Mouse (Mus musculus) olfactory bulb, adult 2 months (tissue): ENCODE measurements around the gene Exosc10. TPM values are rescaled to one million over a fixed set of nuclear protein-coding genes. Genes with fewer than 3 reads are reported as not detected.

Experiments used
- H3K27ac ChIP-seq: fragments of 200-500 bp; 2 replicates; pipeline ENCODE4 v1.5.1; 2012; ENCODE audit warnings: low read depth, low read length; ENCODE audit not compliant: insufficient read depth
- H3K4me1 ChIP-seq: fragments of 200-500 bp; 2 replicates; pipeline ENCODE4 v1.6.1; 2012; ENCODE audit warnings: low read length; ENCODE audit not compliant: control insufficient read depth, insufficient read depth
- H3K4me3 ChIP-seq: fragments of 200-500 bp; 2 replicates; pipeline ENCODE4 v1.5.1; 2012; ENCODE audit warnings: mild to moderate bottlenecking, low read depth, low read length, moderate library complexity; ENCODE audit not compliant: insufficient read depth
- CTCF ChIP-seq: fragments of 200-500 bp; IDR thresholded peaks from 2 replicates; pipeline ENCODE4 v1.5.1; 2012; ENCODE audit warnings: low read depth, mild to moderate bottlenecking, low read length, moderate library complexity; ENCODE audit not compliant: insufficient read depth
- POLR2A ChIP-seq: fragments of 200-500 bp; IDR thresholded peaks from 2 replicates; pipeline ENCODE4 v1.6.1; 2012; ENCODE audit warnings: mild to moderate bottlenecking, low read depth, low read length, moderate library complexity; ENCODE audit not compliant: insufficient read depth
- WGBS: fragments of 180-500 bp; shearing (Covaris S2); methylation state at CpG from one replicate; pipeline ENCODE4 v1.1.7; 2018; 5-methylcytosine and 5-hydroxymethylcytosine counted together
- polyA plus RNA-seq: library from polyadenylated mRNA; stranded (reverse); fragments of >200 nt; gene quantifications from 2 replicates; pipeline ENCODE4 v1.2.4, GENCODE M21; 2012; ENCODE audit warnings: low replicate concordance; ENCODE audit not compliant: missing spikeins, insufficient read depth, insufficient read length

Exosc10 gene
- polyA plus RNA-seq, 1 experiment = not detected

DNA sequence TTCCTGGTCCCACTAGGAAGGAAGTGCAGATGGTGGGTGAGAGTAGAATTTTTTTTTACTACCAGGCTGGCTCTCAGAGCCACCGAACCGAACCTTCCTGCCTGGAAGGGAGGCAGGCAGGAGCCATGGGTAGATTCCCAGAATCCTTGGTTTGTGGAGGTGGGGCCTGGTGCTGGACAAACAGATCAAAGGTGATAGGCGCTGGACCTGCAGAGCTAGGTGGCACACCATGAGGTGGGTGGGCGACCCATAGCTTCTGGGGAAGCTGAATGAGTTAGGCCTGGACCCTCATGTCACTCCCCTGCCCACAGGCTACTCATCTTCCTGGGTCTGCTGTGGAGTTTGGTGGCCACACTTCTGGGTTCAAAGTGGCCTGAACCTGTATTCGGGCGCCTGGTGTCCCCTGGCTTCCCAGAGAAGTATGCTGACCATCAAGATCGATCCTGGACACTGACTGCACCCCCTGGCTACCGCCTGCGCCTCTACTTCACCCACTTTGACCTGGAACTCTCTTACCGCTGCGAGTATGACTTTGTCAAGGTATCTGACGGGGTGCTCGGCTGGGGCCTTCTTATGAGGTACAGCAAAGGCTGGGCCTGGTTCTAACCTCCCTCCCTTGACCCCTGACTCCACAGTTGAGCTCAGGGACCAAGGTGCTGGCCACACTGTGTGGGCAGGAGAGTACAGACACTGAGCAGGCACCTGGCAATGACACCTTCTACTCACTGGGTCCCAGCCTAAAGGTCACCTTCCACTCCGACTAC is 44.3 kb downstream of the Exosc10 start, which contains the start of gene Masp2:
Gene Masp2, plus strand, starts transcription at position 198 of the 764 bp plus-strand sequence.
- peaks cover 23% of the 10 kb centered on the region for H3K4me1 ChIP-seq
- WGBS = 89% methylated on average over 14 of the region's 14 CpGs
- H3K4me3 ChIP-seq = no peak within 1 kb of the TSS
- TF ChIP-seq CTCF = no peak
- H3K27ac ChIP-seq = no peak within 1 kb of the TSS

DNA sequence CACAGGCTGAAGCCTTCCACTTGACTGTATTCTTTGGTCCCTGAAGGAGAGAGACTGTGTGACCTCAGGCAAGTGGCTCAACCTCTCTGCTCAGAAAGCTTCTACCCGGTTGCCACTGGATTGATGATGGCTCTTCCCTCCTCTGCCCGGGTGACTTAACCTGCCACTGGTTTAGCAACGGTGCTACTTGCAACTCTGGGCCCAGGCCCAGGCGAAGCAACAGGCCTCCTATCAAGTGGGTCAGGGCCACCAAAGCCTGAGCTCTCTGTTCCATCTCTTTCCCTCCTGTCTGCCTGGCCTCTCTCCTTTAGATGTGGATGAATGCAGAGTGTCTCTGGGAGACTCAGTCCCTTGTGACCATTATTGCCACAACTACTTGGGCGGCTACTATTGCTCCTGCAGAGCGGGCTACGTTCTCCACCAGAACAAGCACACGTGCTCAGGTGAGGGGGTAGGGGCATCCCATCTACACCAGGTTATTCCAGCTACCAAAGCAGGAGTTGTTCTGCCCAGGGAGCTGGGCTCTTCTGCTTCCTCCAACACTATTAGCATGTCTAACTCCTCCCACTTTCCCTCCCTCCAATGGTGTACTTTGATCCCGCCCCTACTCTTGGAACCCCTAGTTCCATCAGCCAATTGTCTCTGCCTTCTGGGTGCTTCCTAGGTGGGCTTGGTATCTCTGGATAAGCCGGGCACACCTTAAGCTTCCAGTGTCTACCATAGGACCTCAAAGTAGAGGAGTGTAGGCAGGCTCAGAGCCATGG is 45.3 kb downstream of the Exosc10 start:
- peak overlapping the region; percentile 67 for H3K27ac ChIP-seq
- H3K4me3 ChIP-seq = no peak overlapping the region
- WGBS = 67% methylated on average over 10 of the region's 10 CpGs
- H3K4me1 ChIP-seq = peaks cover 23% of the 10 kb centered on the region
- no peak for TF ChIP-seq CTCF
- no peak for TF ChIP-seq POLR2A

DNA sequence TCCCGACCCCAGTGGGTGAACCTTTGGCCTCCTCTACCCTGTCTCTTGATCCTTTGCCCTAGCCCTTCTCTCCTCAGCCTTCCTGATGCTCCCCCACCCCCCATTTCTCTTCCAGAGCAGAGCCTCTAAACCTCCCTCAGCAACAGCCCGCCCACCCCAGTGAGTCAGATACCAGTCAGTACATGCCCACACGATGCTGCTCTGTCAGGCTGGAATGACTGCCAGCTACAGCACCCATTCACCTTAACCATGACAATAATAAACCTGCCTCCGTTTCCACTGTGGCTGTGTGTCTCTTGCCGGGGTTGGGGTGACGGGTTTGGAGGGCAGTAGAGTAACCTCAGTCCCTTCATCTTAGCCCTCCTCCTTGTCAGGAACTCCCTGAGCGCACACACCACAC is 45.9 kb downstream of the Exosc10 start:
- H3K27ac ChIP-seq = peak overlapping the region; percentile 67
- peaks cover 23% of the 10 kb centered on the region for H3K4me1 ChIP-seq
- no peak for TF ChIP-seq POLR2A
- no peak for TF ChIP-seq CTCF
- WGBS = 52% methylated on average over 7 of the region's 7 CpGs
- H3K4me3 ChIP-seq = no peak overlapping the region

DNA sequence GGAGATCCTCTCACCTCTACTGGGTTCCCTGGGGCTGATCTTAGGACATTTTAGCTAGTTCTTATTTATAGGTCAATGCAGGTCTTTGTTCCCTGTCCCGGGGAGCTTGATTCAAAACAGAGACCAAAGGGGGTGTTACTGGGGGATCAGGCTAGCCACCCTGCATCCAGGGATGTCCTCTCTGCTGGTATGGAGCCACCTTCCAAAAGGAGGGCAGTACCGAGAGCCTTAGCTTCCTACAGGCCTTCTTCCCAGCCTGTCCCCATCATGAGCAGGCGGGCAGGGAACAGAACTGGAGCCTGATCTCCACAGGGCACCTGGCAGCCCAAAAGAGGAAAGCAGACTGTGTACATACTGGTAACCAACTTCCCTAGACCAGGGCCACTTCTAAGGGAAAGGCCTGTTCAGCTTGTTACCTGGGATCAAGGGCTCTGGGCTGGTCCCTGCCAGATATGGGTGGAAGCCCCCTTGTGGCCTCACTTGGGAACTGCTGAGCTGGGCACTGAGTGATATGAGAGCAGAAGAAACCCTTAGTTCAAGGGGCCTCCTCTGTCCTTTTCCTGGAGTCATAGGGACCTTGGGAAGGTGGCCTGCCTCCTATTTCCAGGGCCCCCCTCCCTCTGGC is 46.4 kb downstream of the Exosc10 start:
- H3K27ac ChIP-seq = peak overlapping the region; percentile 54
- 77% methylated on average over 3 of the region's 3 CpGs for WGBS
- H3K4me1 ChIP-seq = peaks cover 23% of the 10 kb centered on the region
- TF ChIP-seq POLR2A = no peak
- peak; percentile 68 for TF ChIP-seq CTCF
- no peak overlapping the region for H3K4me3 ChIP-seq

DNA sequence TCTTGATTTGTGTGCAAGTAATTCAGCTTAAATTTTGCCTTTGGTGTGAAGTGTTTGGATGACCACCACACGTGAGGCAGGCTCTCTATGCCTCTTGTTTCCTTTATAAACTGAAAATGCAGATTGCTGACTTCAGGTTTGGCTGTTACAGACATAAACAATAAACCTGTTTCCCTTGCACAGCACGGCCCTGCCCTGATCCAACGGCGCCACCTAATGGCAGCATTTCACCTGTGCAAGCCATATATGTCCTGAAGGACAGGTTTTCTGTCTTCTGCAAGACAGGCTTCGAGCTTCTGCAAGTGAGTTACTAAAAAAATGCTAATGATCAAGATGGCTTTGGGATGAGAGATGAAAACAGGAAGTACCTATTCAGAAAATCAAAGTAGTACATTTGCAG is 49.5 kb downstream of the Exosc10 start:
- Histone ChIP-seq H3K4me3 (no peak overlapping the region), H3K4me1 (peaks cover 23% of the 10 kb centered on the region), H3K27ac (no peak overlapping the region)
- 21% methylated on average over 5 of the region's 5 CpGs for WGBS
- no peak for TF ChIP-seq POLR2A
- peak; percentile 47; the same call in 1 of the 2 replicates for TF ChIP-seq CTCF

DNA sequence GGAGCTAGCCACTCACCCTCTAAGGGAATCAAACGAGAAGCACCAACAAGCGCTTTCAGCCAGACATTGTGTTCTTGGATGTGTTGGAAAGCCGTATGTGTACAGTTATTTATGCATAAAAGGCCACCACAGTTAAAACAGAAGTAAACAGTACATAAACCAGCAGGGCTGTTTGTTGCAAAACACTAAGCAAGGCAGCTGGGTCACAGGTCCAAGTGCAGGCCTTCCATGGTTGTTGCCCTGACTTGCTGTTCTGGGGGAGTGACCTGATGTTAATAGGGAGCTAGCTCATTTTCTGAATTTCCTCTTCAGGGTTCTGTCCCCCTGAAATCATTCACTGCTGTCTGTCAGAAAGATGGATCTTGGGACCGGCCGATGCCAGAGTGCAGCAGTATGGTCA is 51.6 kb downstream of the Exosc10 start:
- no peak for TF ChIP-seq POLR2A
- TF ChIP-seq CTCF = no peak
- 83% methylated on average over 5 of the region's 5 CpGs for WGBS
- H3K4me1 ChIP-seq = peaks cover 2% of the 10 kb centered on the region; the same call in 1 of the 2 replicates
- H3K27ac ChIP-seq = no peak overlapping the region
- H3K4me3 ChIP-seq = no peak overlapping the region

DNA sequence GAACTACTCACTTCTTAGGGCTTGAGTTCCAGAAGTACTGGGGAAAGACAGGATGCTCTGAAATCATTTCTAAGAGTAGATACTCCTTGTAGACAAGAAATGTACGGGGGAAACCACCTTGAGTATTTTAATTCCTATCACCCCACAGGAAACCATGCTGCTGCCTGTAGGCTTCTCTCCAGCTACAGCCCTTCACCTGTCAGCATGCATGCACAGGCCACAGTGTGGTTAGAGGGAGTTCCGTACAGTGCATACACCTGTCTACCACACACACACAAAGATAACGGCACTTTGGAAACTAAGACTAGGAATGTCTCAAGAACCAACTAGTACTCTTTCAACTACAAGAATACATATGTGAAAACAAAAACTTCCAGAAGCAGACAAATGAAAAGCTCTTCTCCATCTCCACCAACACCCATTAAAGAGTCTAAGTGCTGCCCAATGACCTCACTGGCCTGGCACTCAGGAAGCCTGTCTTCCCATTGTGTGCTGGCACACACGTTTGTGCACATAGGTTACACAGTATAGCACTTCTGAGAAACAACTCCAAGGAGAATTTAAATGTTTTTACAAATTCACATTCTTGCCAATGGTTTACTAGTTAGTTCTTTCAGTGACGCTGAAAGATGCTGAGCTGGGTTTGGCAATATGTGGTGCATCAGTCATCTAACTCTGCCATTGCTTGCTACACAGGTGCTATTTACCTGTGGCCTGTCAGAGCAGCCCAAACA is 52.6 kb downstream of the Exosc10 start:
- Histone ChIP-seq H3K4me3 (no peak overlapping the region), H3K27ac (no peak overlapping the region), H3K4me1 (no peaks in the 10 kb centered on the region)
- 68% methylated on average over 5 of the region's 5 CpGs for WGBS
- TF ChIP-seq POLR2A (no peak), CTCF (no peak)

DNA sequence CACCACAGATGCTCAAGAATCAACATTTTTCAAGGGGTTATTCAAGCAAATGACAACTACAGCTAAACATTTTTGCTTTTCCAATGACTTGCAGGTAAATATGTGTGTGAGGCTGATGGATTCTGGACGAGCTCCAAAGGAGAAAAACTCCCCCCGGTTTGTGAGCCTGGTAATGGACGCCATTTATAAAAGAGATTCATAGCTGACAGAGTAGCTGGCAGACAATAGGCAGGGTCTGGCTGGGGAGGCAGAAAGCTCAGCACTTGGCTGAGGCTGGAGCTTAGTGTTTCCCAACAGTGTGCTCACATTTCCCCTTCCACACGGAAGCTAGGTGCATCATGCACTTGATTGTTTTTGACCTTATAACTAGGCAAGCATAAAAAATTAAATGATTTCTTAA is 54.3 kb downstream of the Exosc10 start:
- WGBS = 50% methylated on average over 4 of the region's 4 CpGs
- H3K27ac ChIP-seq = no peak overlapping the region

DNA sequence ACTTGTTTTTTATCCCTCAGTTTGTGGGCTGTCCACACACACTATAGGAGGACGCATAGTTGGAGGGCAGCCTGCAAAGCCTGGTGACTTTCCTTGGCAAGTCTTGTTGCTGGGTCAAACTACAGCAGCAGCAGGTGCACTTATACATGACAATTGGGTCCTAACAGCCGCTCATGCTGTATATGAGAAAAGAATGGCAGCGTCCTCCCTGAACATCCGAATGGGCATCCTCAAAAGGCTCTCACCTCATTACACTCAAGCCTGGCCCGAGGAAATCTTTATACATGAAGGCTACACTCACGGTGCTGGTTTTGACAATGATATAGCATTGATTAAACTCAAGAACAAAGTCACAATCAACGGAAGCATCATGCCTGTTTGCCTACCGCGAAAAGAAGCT is 55.5 kb downstream of the Exosc10 start:
- Histone ChIP-seq H3K27ac (no peak overlapping the region), H3K4me1 (no peaks in the 10 kb centered on the region), H3K4me3 (no peak overlapping the region)
- TF ChIP-seq CTCF (no peak), POLR2A (no peak)
- 43% methylated on average over 9 of the region's 9 CpGs for WGBS

More for the DNA sequence above, 54.3 kb downstream of the Exosc10 start:
- H3K4me1 ChIP-seq = no peaks in the 10 kb centered on the region
- no peak for TF ChIP-seq POLR2A
- TF ChIP-seq CTCF = no peak
- H3K4me3 ChIP-seq = no peak overlapping the region
